Mouse (Mus musculus): ENCODE data around the gene Ntng1.

DNA sequence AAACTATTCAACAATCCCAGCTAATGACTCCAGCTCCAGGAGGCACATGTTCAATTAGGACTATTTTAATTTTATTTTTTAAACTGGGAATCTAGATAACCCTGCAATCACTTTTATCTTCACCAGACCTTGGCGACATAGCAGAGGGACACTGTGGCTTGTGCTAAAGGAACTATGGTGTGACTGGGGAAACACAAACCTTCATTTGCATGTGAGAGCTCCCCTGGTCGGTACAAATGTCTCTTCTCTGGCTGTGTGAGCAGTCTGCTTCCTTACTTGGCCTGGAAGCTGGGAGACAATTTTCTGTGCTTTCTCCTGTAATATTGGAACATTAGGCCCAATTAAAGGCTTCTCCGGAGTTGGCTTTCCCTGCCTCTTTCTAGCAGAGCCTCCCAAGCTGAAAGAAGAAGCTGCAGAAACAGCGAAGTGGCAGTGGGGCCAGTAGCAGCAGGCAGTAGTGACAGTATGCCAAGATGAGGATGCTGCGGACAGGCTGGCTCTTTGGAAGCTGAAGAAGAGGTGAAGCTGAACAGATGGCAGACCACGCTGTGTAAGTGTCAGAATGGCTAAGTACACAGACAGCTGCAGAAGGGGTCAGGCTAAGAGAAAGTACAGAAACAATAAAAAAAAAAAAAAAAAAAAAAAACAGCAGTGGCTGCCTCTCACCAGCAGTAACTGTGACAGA lies 148.7 kb downstream of the Ntng1 start:
- TF ChIP-seq CTCF (conservative IDR thresholded peaks at IDR 0.05; ENCODE audit: low read length) (no peak), POU5F1 (IDR thresholded peaks at IDR 0.05; ENCODE audit: borderline replicate concordance, low read length) (no peak), NANOG (IDR thresholded peaks at IDR 0.05; ENCODE audit: borderline replicate concordance, low read length) (no peak)

Measured in E14TG2a.4 (cell line).